Mouse (Mus musculus) kidney, postnatal 0 days (tissue): ENCODE measurements around the gene Ano8. TPM values are rescaled to one million over a fixed set of nuclear protein-coding genes. Genes with fewer than 3 reads are reported as not detected.

Experiments used
- ATAC-seq: fragments of 200-750 bp; cut with Nextera tagmentation; replicated peaks from 2 replicates; pipeline ENCODE4 v1.8.0; 2017; ENCODE audit warnings: low read depth, moderate number of reproducible peaks, moderate TSS enrichment, moderate library complexity; ENCODE audit not compliant: low FRiP score
- DNase-seq: peaks from one replicate; pipeline ENCODE4 v3.0.0-alpha.2; 2016; ENCODE audit warnings: low spot score
- H3K27ac ChIP-seq: fragments of 300-500 bp; sonication (generic); 2 replicates; pipeline ENCODE4 v1.5.1; 2014; ENCODE audit warnings: mild to moderate bottlenecking
- H3K27me3 ChIP-seq: fragments of 300-500 bp; sonication (generic); 2 replicates; pipeline ENCODE4 v1.6.1; 2014; ENCODE audit warnings: low read length, mixed read lengths; ENCODE audit not compliant: insufficient read depth
- H3K36me3 ChIP-seq: fragments of 300-500 bp; sonication (generic); 2 replicates; pipeline ENCODE4 v1.6.1; 2014; ENCODE audit warnings: low read length, mixed read lengths; ENCODE audit not compliant: insufficient read depth
- H3K4me1 ChIP-seq: fragments of 300-500 bp; sonication (generic); replicated peaks from 2 replicates; pipeline ENCODE4 v1.6.1; 2014; ENCODE audit warnings: antibody characterized with exemption, low read length, mixed read lengths; ENCODE audit not compliant: insufficient read depth
- H3K4me2 ChIP-seq: fragments of 300-500 bp; sonication (generic); 2 replicates; pipeline ENCODE4 v1.6.1; 2014; ENCODE audit warnings: mild to moderate bottlenecking, low read length, moderate library complexity, mixed read lengths
- H3K4me3 ChIP-seq: fragments of 300-500 bp; sonication (generic); replicated peaks from 2 replicates; pipeline ENCODE4 v1.5.1; 2014; ENCODE audit warnings: low read depth, low read length
- H3K9ac ChIP-seq: fragments of 300-500 bp; sonication (generic); 2 replicates; pipeline ENCODE4 v1.6.1; 2014; ENCODE audit warnings: low read depth, low read length
- H3K9me3 ChIP-seq: fragments of 300-500 bp; sonication (generic); replicated peaks from 2 replicates; pipeline ENCODE4 v1.6.1; 2016; ENCODE audit warnings: low read length, inconsistent platforms, mixed read lengths
- CTCF ChIP-seq: IDR thresholded peaks from 2 replicates; pipeline ENCODE4 v1.5.1; 2016; ENCODE audit warnings: antibody characterized with exemption, low read depth, mild to moderate bottlenecking, moderate library complexity
- WGBS: fragments of 180-500 bp; shearing (Covaris S2); extraction: QIAGEN DNeasy Blood & Tissue Kit; methylation state at CpG from one replicate; pipeline ENCODE4 v1.1.7; 2014; 5-methylcytosine and 5-hydroxymethylcytosine counted together
- polyA plus RNA-seq: library from polyadenylated mRNA; unstranded; fragments of >200 nt; fragmentation: Nextera tagmentation; extraction: Ambion mirVana; gene quantifications from 2 replicates; pipeline ENCODE4 v1.2.1, GENCODE M21; 2015

Gene Ano8
- polyA plus RNA-seq, 1 experiment from 2014 or later, result 1.4 TPM

- peaks cover 21% of the 10 kb centered on the region for H3K36me3 ChIP-seq
- H3K4me2 ChIP-seq, result no peak overlapping the region
- no peaks in the 10 kb centered on the region for H3K9me3 ChIP-seq
- no peak for TF ChIP-seq CTCF
- H3K27ac ChIP-seq, result no peak overlapping the region
- ATAC-seq, result no peak
- H3K4me3 ChIP-seq, result no peak overlapping the region
- H3K4me1 ChIP-seq, result peaks cover 7% of the 10 kb centered on the region; the same call in 1 of the 2 replicates
- no peak overlapping the region for H3K9ac ChIP-seq
- no peak for DNase-seq
- no peaks in the 10 kb centered on the region for H3K27me3 ChIP-seq
- WGBS, result 90% methylated on average over 18 of the region's 18 CpGs
These were observed 11.4 kb downstream of the Ano8 start for GRCm38 (mm10) chr8:71474344-71474743.

DNA sequence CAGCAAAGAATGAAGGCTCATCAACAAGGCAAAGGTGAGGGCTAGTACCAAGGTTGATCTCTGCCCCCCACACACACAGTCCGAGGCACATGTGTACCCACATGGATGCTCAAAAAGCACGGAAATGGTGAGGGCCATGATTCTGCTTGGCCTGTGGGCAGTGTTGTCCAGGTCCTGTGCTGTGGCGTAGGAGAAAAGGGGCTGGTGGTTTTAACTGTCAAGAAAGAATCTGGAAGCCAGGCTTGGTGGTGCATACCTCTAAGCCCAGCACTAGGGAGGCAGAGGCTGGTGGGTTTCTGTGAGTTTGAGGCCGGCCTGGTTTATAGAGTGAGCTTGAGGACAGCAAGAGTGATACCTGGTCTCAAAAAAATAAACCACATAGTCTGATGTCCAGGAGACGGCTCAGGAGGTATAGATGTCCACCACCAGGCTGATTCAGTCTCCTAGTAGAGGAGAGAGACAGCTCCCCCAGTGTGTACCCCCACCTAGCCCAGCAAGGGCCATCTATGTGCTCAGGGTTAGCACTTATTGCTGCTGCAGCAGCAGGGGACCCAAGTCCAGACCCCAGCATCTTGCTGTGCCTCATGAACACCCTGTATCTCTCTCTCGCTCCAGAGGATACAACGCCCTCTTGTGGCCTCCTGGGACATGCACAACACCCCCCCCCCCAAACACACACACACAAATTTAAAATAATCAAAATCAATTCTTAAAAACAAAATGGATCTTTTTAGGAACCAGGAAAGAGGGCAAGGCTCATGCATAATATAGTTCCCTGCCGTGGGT, 13.0 kb downstream of the Ano8 start:
- whole genome bisulfite sequencing, result 87% methylated on average over 8 of the region's 8 CpGs
- Histone ChIP-seq H3K27ac (no peak overlapping the region), H3K9me3 (no peaks in the 10 kb centered on the region), H3K4me1 (peaks cover 7% of the 10 kb centered on the region; the same call in 1 of the 2 replicates), H3K9ac (no peak overlapping the region), H3K4me2 (no peak overlapping the region), H3K36me3 (peaks cover 21% of the 10 kb centered on the region), H3K4me3 (no peak overlapping the region), H3K27me3 (no peaks in the 10 kb centered on the region)
- DNase-seq (no peak), ATAC-seq (no peak)
- peak; percentile 51 for TF ChIP-seq CTCF

- H3K4me2 ChIP-seq, result no peak overlapping the region
- peaks cover 21% of the 10 kb centered on the region for H3K36me3 ChIP-seq
- H3K27me3 ChIP-seq, result no peaks in the 10 kb centered on the region
- no peak for TF ChIP-seq CTCF
- H3K9ac ChIP-seq, result no peak overlapping the region
- no peak overlapping the region for H3K27ac ChIP-seq
- no peak overlapping the region for H3K4me3 ChIP-seq
- H3K4me1 ChIP-seq, result peaks cover 7% of the 10 kb centered on the region; the same call in 1 of the 2 replicates
- no peak for DNase-seq
- WGBS, result 95% methylated on average over 17 of the region's 17 CpGs
- H3K9me3 ChIP-seq, result no peaks in the 10 kb centered on the region
- no peak for ATAC-seq
These were observed 13.9 kb downstream of the Ano8 start for GRCm38 (mm10) chr8:71471861-71472260.

- Histone ChIP-seq H3K9ac (no peak overlapping the region), H3K4me3 (no peak overlapping the region), H3K36me3 (peaks cover 21% of the 10 kb centered on the region), H3K4me1 (peaks cover 8% of the 10 kb centered on the region; the same call in 1 of the 2 replicates), H3K27me3 (no peaks in the 10 kb centered on the region), H3K27ac (no peak overlapping the region), H3K4me2 (0 out of 2 replicates have a peak overlapping the region, but pooled peaks have one; percentile 93), H3K9me3 (no peaks in the 10 kb centered on the region)
- WGBS, result 73% methylated on average over 5 of the region's 5 CpGs
- DNase-seq (no peak), ATAC-seq (no peak)
- no peak for TF ChIP-seq CTCF
These were observed 14.9 kb downstream of the Ano8 start for GRCm38 (mm10) chr8:71470913-71471255.

DNA sequence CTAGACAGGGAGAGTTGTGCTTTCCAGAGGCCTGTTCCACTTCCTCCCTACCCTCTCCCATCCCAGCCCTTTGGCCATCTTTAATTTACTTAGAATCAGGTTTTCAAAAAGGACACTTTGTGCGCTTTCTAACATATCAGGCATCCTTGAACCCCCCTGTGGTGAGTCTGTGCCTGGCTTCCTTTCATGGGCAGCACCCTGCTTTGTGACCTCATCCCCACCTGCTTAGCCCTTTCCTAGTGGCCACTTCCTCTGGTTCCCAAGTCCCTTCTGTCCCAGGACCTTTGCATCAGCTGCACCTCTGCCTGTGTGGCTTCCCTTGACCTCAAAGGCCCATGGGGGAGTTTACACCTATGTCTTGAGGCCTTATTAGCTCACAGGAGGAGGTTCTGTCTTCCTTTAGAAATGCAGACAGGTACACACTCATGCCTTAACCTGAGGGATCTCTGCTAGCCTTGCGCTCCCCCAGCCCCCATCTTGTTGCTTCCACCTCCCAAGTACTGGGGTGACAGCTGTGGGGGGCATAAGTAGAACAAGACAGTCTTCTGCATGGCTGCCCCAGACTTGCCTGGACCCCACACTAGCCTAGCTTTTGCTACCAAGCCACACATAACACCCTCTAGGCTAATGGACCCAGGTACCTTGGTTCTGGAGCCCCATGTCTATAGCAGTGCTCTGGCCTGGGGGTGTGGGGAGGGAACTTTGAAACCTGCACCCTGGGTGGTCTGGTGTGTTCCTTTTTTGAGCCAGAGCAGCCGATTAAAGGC, 15.4 kb downstream of the Ano8 start:
- 85% methylated on average over 3 of the region's 3 CpGs for WGBS
- no peaks in the 10 kb centered on the region for H3K27me3 ChIP-seq
- TF ChIP-seq CTCF, result no peak
- peak overlapping the region; percentile 77; the same call in 1 of the 2 replicates for H3K9ac ChIP-seq
- peaks cover 21% of the 10 kb centered on the region for H3K36me3 ChIP-seq
- peak overlapping the region; percentile 93 for H3K4me2 ChIP-seq
- DNase-seq, result no peak
- 0 out of 2 replicates have a peak, but pooled peaks cover 13% of the 10 kb centered on the region for H3K4me1 ChIP-seq
- H3K9me3 ChIP-seq, result no peaks in the 10 kb centered on the region
- ATAC-seq, result no peak
- no peak overlapping the region for H3K27ac ChIP-seq
- peak overlapping the region; percentile 76; the same call in 1 of the 2 replicates for H3K4me3 ChIP-seq

- Histone ChIP-seq H3K9ac (peak overlapping the region; percentile 77), H3K27ac (peak overlapping the region; percentile 79), H3K4me2 (peak overlapping the region; percentile 93), H3K27me3 (no peaks in the 10 kb centered on the region), H3K4me3 (peak overlapping the region; percentile 76), H3K4me1 (0 out of 2 replicates have a peak, but pooled peaks cover 15% of the 10 kb centered on the region), H3K36me3 (peaks cover 14% of the 10 kb centered on the region), H3K9me3 (no peaks in the 10 kb centered on the region)
- 1% methylated on average over 21 of the region's 24 CpGs for WGBS
- peak; percentile 11; the same call in 1 of the 2 replicates for ATAC-seq
- no peak for TF ChIP-seq CTCF
- peak; percentile 67 for DNase-seq
These were observed 16.4 kb downstream of the Ano8 start for GRCm38 (mm10) chr8:71469411-71469810.
